Mouse (Mus musculus) stomach, embryonic 15.5 days (tissue): ENCODE measurements around the gene Acss3. TPM values are rescaled to one million over a fixed set of nuclear protein-coding genes. Genes with fewer than 3 reads are reported as not detected.

Experiments
- ATAC-seq: fragments of 200-750 bp; cut with Nextera tagmentation; 2 replicates; pipeline ENCODE4 v1.8.0; 2017; ENCODE audit warnings: low read depth, moderate number of reproducible peaks, moderate TSS enrichment; ENCODE audit not compliant: insufficient read depth, low FRiP score
- H3K27ac ChIP-seq: fragments of 300-500 bp; sonication (generic); 2 replicates; pipeline ENCODE4 v1.5.1; 2015; ENCODE audit warnings: mild to moderate bottlenecking, inconsistent platforms
- H3K27me3 ChIP-seq: fragments of 300-500 bp; sonication (generic); replicated peaks from 2 replicates; pipeline ENCODE4 v1.6.1; 2015; ENCODE audit warnings: inconsistent platforms
- H3K36me3 ChIP-seq: fragments of 300-500 bp; sonication (generic); 2 replicates; pipeline ENCODE4 v1.6.1; 2015; ENCODE audit warnings: inconsistent platforms
- H3K4me1 ChIP-seq: fragments of 300-500 bp; sonication (generic); 2 replicates; pipeline ENCODE4 v1.6.1; 2015; ENCODE audit warnings: inconsistent platforms
- H3K4me2 ChIP-seq: fragments of 300-500 bp; sonication (generic); 2 replicates; pipeline ENCODE4 v1.6.1; 2015; ENCODE audit warnings: mild to moderate bottlenecking, inconsistent platforms
- H3K4me3 ChIP-seq: fragments of 300-500 bp; sonication (generic); replicated peaks from 2 replicates; pipeline ENCODE4 v1.5.1; 2015; ENCODE audit warnings: inconsistent platforms
- H3K9ac ChIP-seq: fragments of 300-500 bp; sonication (generic); 2 replicates; pipeline ENCODE4 v1.6.1; 2015; ENCODE audit warnings: inconsistent platforms
- H3K9me3 ChIP-seq: fragments of 300-500 bp; sonication (generic); 2 replicates; pipeline ENCODE4 v1.6.1; 2016; ENCODE audit warnings: inconsistent platforms
- WGBS: fragments of 180-500 bp; shearing (Covaris S2); methylation state at CpG from one replicate; pipeline ENCODE4 v1.1.7; 2015; 5-methylcytosine and 5-hydroxymethylcytosine counted together
- polyA plus RNA-seq: library from polyadenylated mRNA; unstranded; fragments of >200 nt; fragmentation: Nextera tagmentation; extraction: Ambion mirVana; gene quantifications from 2 replicates; pipeline ENCODE4 v1.2.1, GENCODE M21; 2015

Gene Acss3
- 0.98 and 1.4 TPM in 2 replicates for polyA plus RNA-seq

GRCm38 (mm10) chr10:107123529-107124335 is at the start of gene Acss3:
Gene Acss3, minus strand, starts transcription at chr10:107123668.
- Histone ChIP-seq H3K27me3 (no peaks in the 10 kb centered on the region), H3K4me1 (no peaks in the 10 kb centered on the region; the same call in 1 of the 2 replicates), H3K36me3 (no peaks in the 10 kb centered on the region), H3K9ac (0 out of 2 replicates have a peak within 1 kb of the TSS, but pooled peaks have one; percentile 30), H3K9me3 (no peaks in the 10 kb centered on the region), H3K4me2 (peak within 1 kb of the TSS; percentile 69), H3K27ac (no peak within 1 kb of the TSS), H3K4me3 (peak within 1 kb of the TSS; percentile 49)
- ATAC-seq = peak; percentile 95
- 3% methylated on average over 17 of the region's 17 CpGs for WGBS

DNA sequence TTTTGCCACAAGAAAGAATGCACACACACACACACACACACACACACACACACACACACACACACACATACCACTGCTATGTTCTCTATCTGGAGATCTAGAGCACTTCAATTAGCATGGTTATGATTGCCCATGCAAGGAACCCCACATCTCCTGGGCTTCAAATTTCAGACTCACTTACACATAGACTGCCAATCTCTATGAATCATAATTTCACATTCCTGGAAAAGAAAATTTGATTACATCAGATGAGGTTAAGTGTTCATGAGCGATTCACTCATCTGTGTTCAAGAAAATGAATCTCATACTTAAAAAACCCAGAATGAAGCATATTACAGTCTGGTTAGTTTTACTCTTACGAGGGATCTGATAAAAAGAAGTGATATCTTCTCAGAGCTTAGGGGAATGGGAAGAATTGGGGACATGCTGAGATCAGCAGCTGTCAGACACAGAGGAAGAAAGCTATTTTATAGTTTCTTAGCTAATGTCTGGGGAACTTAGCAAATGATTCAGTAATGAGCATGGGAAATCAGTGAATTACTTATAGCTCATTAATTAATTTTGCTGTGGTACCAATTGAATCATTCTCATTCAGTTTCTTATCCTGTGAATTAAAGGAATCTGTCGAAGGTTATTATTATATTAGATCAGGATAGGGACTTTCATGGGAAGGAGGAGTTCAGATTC is 48.7 kb upstream of the Acss3 start:
- H3K36me3 ChIP-seq = no peaks in the 10 kb centered on the region
- no peak overlapping the region for H3K4me2 ChIP-seq
- H3K4me3 ChIP-seq = no peak overlapping the region
- WGBS = 67% methylated on average over 3 of the region's 3 CpGs
- no peak overlapping the region for H3K9ac ChIP-seq
- H3K27ac ChIP-seq = no peak overlapping the region
- H3K4me1 ChIP-seq = no peaks in the 10 kb centered on the region
- H3K27me3 ChIP-seq = no peaks in the 10 kb centered on the region
- no peaks in the 10 kb centered on the region for H3K9me3 ChIP-seq
- no peak for ATAC-seq

GRCm38 (mm10) chr10:107166486-107166885 is 43.0 kb upstream of the Acss3 start:
- no peak overlapping the region for H3K9ac ChIP-seq
- H3K4me3 ChIP-seq = no peak overlapping the region
- no peaks in the 10 kb centered on the region for H3K4me1 ChIP-seq
- WGBS = 86% methylated on average over 3 of the region's 3 CpGs
- no peak overlapping the region for H3K27ac ChIP-seq
- no peak for ATAC-seq
- no peaks in the 10 kb centered on the region for H3K36me3 ChIP-seq
- H3K4me2 ChIP-seq = no peak overlapping the region
- H3K9me3 ChIP-seq = no peaks in the 10 kb centered on the region
- H3K27me3 ChIP-seq = no peaks in the 10 kb centered on the region

DNA sequence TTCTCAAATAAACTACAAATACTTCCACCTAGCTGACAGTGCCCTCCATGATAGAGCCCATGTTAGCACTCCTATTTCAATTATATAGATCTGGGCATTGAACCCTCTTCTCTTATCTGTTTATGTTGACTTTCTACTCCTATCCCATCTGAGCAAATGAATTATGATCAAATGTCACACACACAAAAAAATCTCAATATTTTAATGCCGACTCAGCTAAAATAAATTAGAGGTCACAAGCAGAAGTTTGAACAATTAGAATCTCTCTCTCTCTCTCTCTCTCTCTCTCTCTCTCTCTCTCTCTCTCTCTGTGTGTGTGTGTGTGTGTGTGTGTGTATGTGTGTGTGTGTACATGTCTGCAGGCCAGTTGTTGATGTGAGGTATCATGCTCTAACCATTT is 25.3 kb upstream of the Acss3 start:
- no peaks in the 10 kb centered on the region for H3K4me1 ChIP-seq
- no peak overlapping the region for H3K27ac ChIP-seq
- H3K9ac ChIP-seq = no peak overlapping the region
- no peak for ATAC-seq
- WGBS = 70% methylated on average over 1 of the region's 1 CpGs
- no peak overlapping the region for H3K4me2 ChIP-seq
- H3K9me3 ChIP-seq = no peaks in the 10 kb centered on the region
- no peak overlapping the region for H3K4me3 ChIP-seq
- H3K36me3 ChIP-seq = no peaks in the 10 kb centered on the region
- no peaks in the 10 kb centered on the region for H3K27me3 ChIP-seq

GRCm38 (mm10) chr10:107144016-107144415 is 20.5 kb upstream of the Acss3 start:
- WGBS = 40% methylated on average over 1 of the region's 1 CpGs
- no peak overlapping the region for H3K9ac ChIP-seq
- no peaks in the 10 kb centered on the region for H3K9me3 ChIP-seq
- no peaks in the 10 kb centered on the region for H3K27me3 ChIP-seq
- H3K4me1 ChIP-seq = no peaks in the 10 kb centered on the region
- ATAC-seq = no peak
- no peak overlapping the region for H3K4me2 ChIP-seq
- no peak overlapping the region for H3K4me3 ChIP-seq
- no peaks in the 10 kb centered on the region for H3K36me3 ChIP-seq
- no peak overlapping the region for H3K27ac ChIP-seq

DNA sequence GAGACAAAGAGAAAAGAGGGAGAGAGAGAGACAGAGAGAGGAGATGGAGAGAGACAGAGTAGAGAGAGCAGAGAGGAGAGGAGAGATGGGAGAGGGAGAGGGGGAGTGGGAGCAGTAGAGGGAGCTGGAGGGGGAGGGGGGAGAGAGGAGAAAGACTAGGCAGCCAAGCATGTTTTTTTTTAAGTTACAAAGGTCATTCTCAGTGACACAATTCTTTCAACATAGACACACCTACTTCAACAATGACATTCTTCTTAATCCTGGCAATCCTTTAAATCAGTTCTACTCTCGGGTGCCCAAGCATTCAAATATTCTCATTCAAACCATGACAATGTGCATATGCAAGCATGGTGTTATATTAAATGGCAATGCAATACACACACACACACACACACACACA is 19.4 kb upstream of the Acss3 start:
- no peak overlapping the region for H3K4me3 ChIP-seq
- no peaks in the 10 kb centered on the region for H3K4me1 ChIP-seq
- H3K9ac ChIP-seq = no peak overlapping the region
- 41% methylated on average over 1 of the region's 1 CpGs for WGBS
- H3K9me3 ChIP-seq = no peaks in the 10 kb centered on the region
- no peak for ATAC-seq
- no peak overlapping the region for H3K4me2 ChIP-seq
- no peaks in the 10 kb centered on the region for H3K36me3 ChIP-seq
- H3K27me3 ChIP-seq = no peaks in the 10 kb centered on the region
- H3K27ac ChIP-seq = no peak overlapping the region

- Histone ChIP-seq H3K4me2 (peak overlapping the region; percentile 69), H3K9ac (0 out of 2 replicates have a peak overlapping the region, but pooled peaks have one; percentile 30), H3K9me3 (no peaks in the 10 kb centered on the region), H3K4me3 (peak overlapping the region; percentile 49), H3K27me3 (no peaks in the 10 kb centered on the region), H3K4me1 (no peaks in the 10 kb centered on the region; the same call in 1 of the 2 replicates), H3K36me3 (no peaks in the 10 kb centered on the region), H3K27ac (no peak overlapping the region)
- peak; percentile 6; the same call in 1 of the 2 replicates for ATAC-seq
- WGBS = 12% methylated on average over 9 of the region's 9 CpGs
Observed at GRCm38 (mm10) chr10:107122744-107123528, 532 bp downstream of the Acss3 start.

GRCm38 (mm10) chr10:107121301-107121700 is 2.2 kb downstream of the Acss3 start:
- no peak for ATAC-seq
- no peaks in the 10 kb centered on the region; the same call in 1 of the 2 replicates for H3K4me1 ChIP-seq
- no peak overlapping the region for H3K4me3 ChIP-seq
- H3K36me3 ChIP-seq = no peaks in the 10 kb centered on the region
- no peak overlapping the region for H3K4me2 ChIP-seq
- no peaks in the 10 kb centered on the region for H3K27me3 ChIP-seq
- no peak overlapping the region for H3K9ac ChIP-seq
- H3K9me3 ChIP-seq = no peaks in the 10 kb centered on the region
- WGBS = 94% methylated on average over 9 of the region's 9 CpGs
- no peak overlapping the region for H3K27ac ChIP-seq

- no peak for ATAC-seq
- Histone ChIP-seq H3K4me3 (no peak overlapping the region), H3K4me1 (no peaks in the 10 kb centered on the region; the same call in 1 of the 2 replicates), H3K9ac (no peak overlapping the region), H3K27me3 (no peaks in the 10 kb centered on the region), H3K36me3 (no peaks in the 10 kb centered on the region), H3K27ac (no peak overlapping the region), H3K9me3 (no peaks in the 10 kb centered on the region), H3K4me2 (no peak overlapping the region)
- WGBS = 73% methylated on average over 2 of the region's 2 CpGs
Observed at GRCm38 (mm10) chr10:107119135-107119534, 4.3 kb downstream of the Acss3 start.

GRCm38 (mm10) chr10:107116709-107117267 is 6.7 kb downstream of the Acss3 start:
- H3K4me2 ChIP-seq = no peak overlapping the region
- H3K9ac ChIP-seq = no peak overlapping the region
- H3K4me1 ChIP-seq = no peaks in the 10 kb centered on the region
- H3K36me3 ChIP-seq = no peaks in the 10 kb centered on the region
- no peak overlapping the region for H3K27ac ChIP-seq
- no peaks in the 10 kb centered on the region for H3K27me3 ChIP-seq
- no peak overlapping the region for H3K4me3 ChIP-seq
- ATAC-seq = no peak
- H3K9me3 ChIP-seq = no peaks in the 10 kb centered on the region
- 61% methylated on average over 4 of the region's 4 CpGs for WGBS

DNA sequence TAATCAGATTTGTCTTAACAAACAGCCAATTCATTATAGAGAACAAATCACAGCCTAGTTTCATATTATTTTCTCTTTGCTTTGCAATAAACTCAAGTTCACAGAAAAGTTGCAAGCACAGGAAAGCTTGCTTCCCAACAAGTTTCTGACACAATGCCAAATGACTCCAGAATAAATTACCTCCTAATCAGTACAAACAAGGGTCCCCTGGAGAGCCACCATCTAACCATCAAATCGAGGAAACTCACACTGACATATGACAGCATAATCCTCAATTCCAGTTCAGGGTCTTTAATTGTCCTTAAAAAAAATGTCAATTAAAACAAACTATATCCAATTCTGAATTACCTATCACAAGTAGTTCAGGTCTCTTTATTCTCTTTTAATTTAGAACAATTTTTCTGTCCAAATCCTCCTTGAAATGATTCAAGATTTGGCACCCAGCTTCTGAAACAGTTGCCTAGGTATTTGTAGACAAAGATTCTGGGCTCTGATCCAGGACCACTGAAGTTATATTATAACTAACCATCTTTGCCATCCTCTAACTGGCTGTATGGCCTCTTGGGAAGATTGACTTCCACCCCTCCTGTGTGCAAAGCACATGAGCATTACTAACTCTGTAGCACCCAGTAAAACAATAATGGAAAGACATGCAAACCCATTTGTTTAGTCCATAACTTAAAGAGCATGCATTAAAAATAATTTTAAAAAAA is 7.4 kb downstream of the Acss3 start:
- Histone ChIP-seq H3K4me1 (no peaks in the 10 kb centered on the region), H3K36me3 (no peaks in the 10 kb centered on the region), H3K4me2 (no peak overlapping the region), H3K27ac (no peak overlapping the region), H3K4me3 (no peak overlapping the region), H3K9me3 (no peaks in the 10 kb centered on the region), H3K27me3 (no peaks in the 10 kb centered on the region), H3K9ac (no peak overlapping the region)
- ATAC-seq = no peak
- 12% methylated on average over 1 of the region's 1 CpGs for WGBS
